Comparison of ENCODE assay signal across 8 mouse cellular contexts in genomic region chr5:32459251-32459881, GRCm38 (mm10). TPM values are rescaled to one million over a fixed set of nuclear protein-coding genes. Genes with fewer than 3 reads are reported as not detected.
DNase-seq lines count a peak whose midpoint lies in the region; ATAC-seq and TF ChIP-seq lines count a peak whose summit lies in the region.

No protein-coding gene starts in this region.

- peak; percentile 46 for DNase-seq in kidney, adult 9 months
- no peak for DNase-seq in kidney, postnatal 4 days
- DNase-seq in 416B (ENCODE audit: low read depth) (peak; percentile 37), R1 (ENCODE audit: low read depth, low spot score) (peak; percentile 58)
- DNase-seq in forebrain, embryonic 11.5 days (ENCODE audit: low spot score) = no peak
- DNase-seq in left cerebral cortex, postnatal 25 days (ENCODE audit: low spot score in 2 of 2) = peak; percentile 24 to 43
- DNase-seq in midbrain, postnatal 0 days (ENCODE audit: low spot score) = peak; percentile 55
- DNase-seq in Muller cell, postnatal 12 days (ENCODE audit: inconsistent ontology term) = no peak

- no peaks in the 10 kb centered on the region for H3K36me3 ChIP-seq in forebrain, embryonic 11.5 days (ENCODE audit: control insufficient read depth, insufficient read depth, low read length)
- H3K36me3 ChIP-seq in midbrain, postnatal 0 days (ENCODE audit: insufficient read depth, low read length) = no peaks in the 10 kb centered on the region

- H3K4me2 ChIP-seq in forebrain, embryonic 11.5 days (ENCODE audit: low read depth, low read length, severe bottlenecking) = peak overlapping the region; percentile 57
- H3K4me2 ChIP-seq in midbrain, postnatal 0 days (ENCODE audit: low read depth, low read length, poor library complexity, severe bottlenecking) = peak overlapping the region; percentile 55

- peak overlapping the region; percentile 96 for H3K4me3 ChIP-seq in forebrain, embryonic 11.5 days (ENCODE audit: low read depth, low read length)
- H3K4me3 ChIP-seq in midbrain, postnatal 0 days (ENCODE audit: low read depth, low read length) = peak overlapping the region; percentile 75

- H3K9ac ChIP-seq in forebrain, embryonic 11.5 days (ENCODE audit: low read length) = peak overlapping the region; percentile 98
- H3K9ac ChIP-seq in midbrain, postnatal 0 days (replicated peaks; ENCODE audit: low read length, poor library complexity, severe bottlenecking) = peak overlapping the region; percentile 92

- no peaks in the 10 kb centered on the region for H3K27me3 ChIP-seq in forebrain, embryonic 11.5 days (ENCODE audit: control insufficient read depth, insufficient read depth, low read length)
- H3K27me3 ChIP-seq in midbrain, postnatal 0 days (ENCODE audit: insufficient read depth, low read length) = no peaks in the 10 kb centered on the region

- peak; percentile 82 for ATAC-seq in forebrain, embryonic 11.5 days (replicated peaks; ENCODE audit: low FRiP score)
- ATAC-seq in midbrain, postnatal 0 days (ENCODE audit: low FRiP score) = peak; percentile 86

- H3K9me3 ChIP-seq in forebrain, embryonic 11.5 days (ENCODE audit: control insufficient read depth, low read length) = no peaks in the 10 kb centered on the region
- H3K9me3 ChIP-seq in midbrain, postnatal 0 days (ENCODE audit: low read length) = no peaks in the 10 kb centered on the region

- H3K4me1 ChIP-seq in forebrain, embryonic 11.5 days (replicated peaks; ENCODE audit: control insufficient read depth, insufficient read depth, low read length) = peaks cover 5% of the 10 kb centered on the region; the same call in 1 of the 2 replicates
- H3K4me1 ChIP-seq in midbrain, postnatal 0 days (ENCODE audit: insufficient read depth, low read length) = no peaks in the 10 kb centered on the region

- intact Hi-C loops in left cerebral cortex, postnatal 25 days (cut with DNase I) = loop anchor here (2.0 kb wide), 1 partner anchor 121 kb away; no protein-coding TSS in a partner anchor

- WGBS in forebrain, embryonic 11.5 days = under 1% methylated on average over 43 of the region's 63 CpGs
- 0% methylated on average over 36 of the region's 63 CpGs for WGBS in midbrain, postnatal 0 days

- TF ChIP-seq CTCF in midbrain, postnatal 0 days (IDR thresholded peaks at IDR 0.05) = no peak

- peak overlapping the region; percentile 99 for H3K27ac ChIP-seq in forebrain, embryonic 11.5 days (ENCODE audit: low read depth, low read length)
- peak overlapping the region; percentile 97 for H3K27ac ChIP-seq in midbrain, postnatal 0 days (ENCODE audit: low read depth, low read length)

RNA-seq across cellular contexts. Expression of gene Ppp1cb, which starts 0.7 kb away (rescaled TPM):
- 204 and 220 TPM in 2 replicates for polyA plus RNA-seq in forebrain, embryonic 11.5 days (2014; fragmentation: Nextera tagmentation; extraction: Ambion mirVana)
- total RNA-seq in left cerebral cortex, postnatal 25 days (2021) = 100 to 1,000 TPM; 384 to 386 TPM
- 144 and 189 TPM in 2 replicates for total RNA-seq in midbrain, postnatal 0 days (2014; rRNA removed)
- 200 and 204 TPM in 2 replicates for polyA plus RNA-seq in midbrain, postnatal 0 days (2015; fragmentation: Nextera tagmentation; extraction: Ambion mirVana)

Comparison
In these comparisons a context has a peak if more than half of its experiments do, and no peak if none do; other contexts are left out.
1. DNase-seq: peak in kidney, adult 9 months (single experiment), 416B (single experiment), R1 (single experiment), left cerebral cortex, postnatal 25 days (2 of 2) and midbrain, postnatal 0 days (single experiment); none in kidney, postnatal 4 days (0 of 2), forebrain, embryonic 11.5 days (single experiment) and Muller cell, postnatal 12 days (single experiment).